Mouse (Mus musculus) retina, embryonic 14.5 days (tissue): ENCODE data around the gene Plekhd1.
A peak's percentile ranks its signal among the peaks of the same experiment; 100 is the strongest.

Experiments
- DNase-seq: peaks from one replicate; pipeline ENCODE4 v3.0.0-alpha.2; 2015; ENCODE audit warnings: low spot score

Plekhd1 gene

GRCm38 (mm10) chr12:80699144-80699531 lies 6.7 kb downstream of the Plekhd1 start:
- DNase-seq, result no peak

- DNase-seq, result no peak
Measured at GRCm38 (mm10) chr12:80701332-80701731, 8.9 kb downstream of the Plekhd1 start.

DNA sequence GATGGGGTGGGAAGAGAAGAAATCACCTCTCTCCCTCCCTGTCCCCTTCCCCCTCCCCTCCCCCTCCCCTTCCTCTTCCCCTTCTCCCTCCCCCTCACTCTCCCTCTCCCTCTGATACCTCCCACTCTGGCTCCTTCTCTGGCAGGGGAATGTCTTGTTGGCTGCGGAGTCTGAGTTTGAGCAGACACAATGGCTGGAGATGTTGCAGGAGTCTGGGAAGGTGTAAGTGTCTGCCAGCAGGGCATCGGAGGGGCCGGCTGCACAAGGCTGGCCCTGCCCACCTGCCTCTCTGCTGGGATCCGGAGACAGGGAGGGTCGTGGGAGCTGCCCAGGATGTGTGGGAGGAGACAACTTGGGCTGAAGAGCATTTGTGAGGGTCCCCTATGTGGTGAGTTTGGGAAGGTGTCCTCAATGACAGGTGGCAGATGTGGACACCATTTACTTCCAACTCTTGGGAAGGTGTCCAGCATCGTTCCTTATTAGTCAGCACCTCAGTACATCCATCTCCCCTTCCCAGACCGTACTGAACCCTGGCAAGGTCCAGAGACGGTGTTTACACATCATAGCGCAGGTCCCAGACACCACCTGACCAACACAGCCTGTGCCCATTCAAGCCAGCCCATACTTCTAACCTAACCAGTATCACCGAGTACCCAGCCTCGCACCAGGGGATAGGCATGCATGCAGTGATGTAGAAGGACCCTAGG lies 14.0 kb downstream of the Plekhd1 start:
- no peak for DNase-seq

DNA sequence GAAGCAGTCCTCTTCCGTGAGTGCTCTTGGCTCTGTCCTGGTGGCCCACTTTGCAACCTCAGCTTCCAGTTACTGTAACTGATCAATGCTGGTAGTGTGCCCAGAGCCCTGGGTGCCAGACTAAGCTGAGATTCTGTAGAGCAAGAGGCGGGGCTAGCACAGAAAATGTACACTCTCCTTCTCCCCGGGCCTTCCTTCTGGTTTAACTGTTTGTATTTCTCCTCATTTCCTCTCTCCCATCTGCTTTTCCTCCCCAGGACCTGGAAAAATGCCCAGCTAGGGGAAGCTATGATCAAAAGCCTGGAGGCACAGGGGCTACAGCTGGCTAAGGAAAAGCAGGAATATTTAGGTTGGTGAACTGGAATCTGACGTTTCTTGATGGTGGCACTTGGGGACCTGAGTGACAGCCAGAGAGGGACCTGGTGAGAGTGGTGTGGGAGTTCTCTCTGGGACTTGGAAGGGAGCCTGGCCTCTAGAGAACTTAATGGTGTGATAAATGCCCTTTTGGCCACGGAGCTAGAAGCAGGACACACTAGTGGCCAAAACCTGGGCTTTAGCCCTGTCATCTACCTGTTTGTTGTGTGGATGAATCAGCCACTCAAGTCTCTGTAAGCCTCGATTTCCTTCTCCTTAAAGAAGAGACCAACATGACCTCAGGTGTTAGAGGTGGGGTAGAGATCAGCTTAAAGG lies 14.7 kb downstream of the Plekhd1 start:
- no peak for DNase-seq

DNA sequence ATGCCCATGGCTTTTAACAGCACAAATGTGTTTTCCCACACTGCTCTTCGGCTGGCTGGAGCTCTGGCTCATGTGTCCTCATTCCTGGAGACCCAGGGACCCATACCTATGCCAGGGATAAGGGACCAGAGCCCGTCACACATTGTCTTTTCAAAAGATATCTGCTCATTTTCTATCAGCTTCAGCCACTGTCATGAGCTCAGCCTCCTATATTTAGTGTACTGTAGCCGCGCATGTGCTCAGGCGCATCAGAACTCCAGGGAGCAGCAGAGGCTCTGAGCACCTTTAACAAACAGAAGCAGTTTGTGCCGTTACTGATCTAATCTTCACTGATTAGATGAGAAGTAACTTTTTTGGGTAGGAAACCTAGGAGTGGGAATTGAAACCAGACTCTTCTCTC lies 23.5 kb downstream of the Plekhd1 start:
- DNase-seq, result no peak

DNA sequence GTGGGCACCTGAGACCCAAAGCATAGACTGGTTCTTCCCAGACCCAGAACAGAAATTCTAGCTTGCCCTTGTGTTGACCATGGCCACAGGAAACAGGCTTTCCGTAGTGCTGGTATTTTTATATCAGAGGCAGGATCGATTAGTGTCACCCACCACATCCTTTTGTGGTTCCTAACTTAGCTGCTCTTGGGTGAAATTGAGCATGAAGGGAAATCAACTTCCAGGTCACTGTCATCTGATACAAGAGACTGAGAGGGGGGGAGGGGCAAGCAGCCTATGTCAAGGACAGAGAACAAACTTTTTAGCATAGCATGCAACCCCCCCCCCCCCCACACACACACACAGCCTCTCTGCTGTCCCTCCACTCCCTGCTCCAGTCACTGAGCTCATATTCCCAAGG lies 26.8 kb downstream of the Plekhd1 start:
- DNase-seq, result peak; percentile 73

GRCm38 (mm10) chr12:80720507-80720906 lies 28.1 kb downstream of the Plekhd1 start:
- DNase-seq, result peak; percentile 41

DNA sequence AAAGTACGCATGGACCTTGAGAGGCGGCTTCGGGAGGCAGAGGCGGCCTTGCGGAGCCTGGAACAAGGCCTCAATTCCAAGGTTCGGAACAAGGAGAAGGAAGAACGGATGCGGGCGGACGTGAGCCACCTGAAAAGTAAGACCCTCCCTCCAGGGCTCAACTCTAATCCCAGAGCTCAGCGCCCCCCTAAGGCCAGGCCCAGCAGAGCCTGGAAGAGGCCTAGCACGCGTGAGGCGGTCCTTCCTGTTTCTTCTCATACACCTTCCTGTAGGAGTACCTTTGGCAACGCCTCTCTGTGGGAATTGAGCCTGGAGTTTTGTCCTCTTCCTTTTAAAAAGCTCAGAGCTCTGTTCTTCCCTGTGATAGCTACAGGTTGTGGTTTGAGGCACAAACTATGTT lies 29.1 kb downstream of the Plekhd1 start:
- no peak for DNase-seq

DNA sequence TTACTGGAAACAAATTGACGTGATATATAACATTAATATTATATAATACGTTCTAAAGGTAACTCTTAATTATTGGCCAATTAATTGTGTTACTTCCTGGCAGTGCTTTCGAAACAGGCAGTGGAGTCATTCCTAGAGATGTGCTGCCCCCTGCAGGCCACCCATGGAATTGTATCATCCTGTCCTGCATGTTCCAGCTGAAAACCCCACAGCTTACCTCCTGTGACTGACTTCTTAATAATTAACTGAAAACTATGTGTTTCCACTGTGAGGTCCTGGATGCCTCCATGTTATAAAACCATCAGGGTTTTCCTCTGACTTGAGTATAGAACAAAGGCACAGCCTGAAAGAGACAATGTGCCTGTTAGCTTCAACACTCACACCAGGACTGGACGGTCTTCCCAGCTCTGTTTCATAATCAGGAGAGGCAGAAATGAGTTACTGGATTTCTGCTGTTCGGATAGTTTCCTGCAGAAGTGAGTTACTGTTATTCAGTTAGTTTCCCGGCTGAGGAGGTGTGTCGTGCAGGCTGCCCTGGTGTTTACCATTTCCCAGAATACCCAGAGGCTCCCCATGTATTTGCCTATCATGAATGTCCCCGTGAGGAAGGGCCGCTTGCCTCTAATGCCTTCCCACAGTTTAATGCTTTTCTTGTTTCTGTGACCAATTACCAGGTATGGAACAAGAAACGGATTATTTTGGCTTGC lies 32.6 kb downstream of the Plekhd1 start:
- DNase-seq, result peak; percentile 91

- DNase-seq, result no peak
Measured at GRCm38 (mm10) chr12:80728207-80728606, 35.8 kb downstream of the Plekhd1 start.

DNA sequence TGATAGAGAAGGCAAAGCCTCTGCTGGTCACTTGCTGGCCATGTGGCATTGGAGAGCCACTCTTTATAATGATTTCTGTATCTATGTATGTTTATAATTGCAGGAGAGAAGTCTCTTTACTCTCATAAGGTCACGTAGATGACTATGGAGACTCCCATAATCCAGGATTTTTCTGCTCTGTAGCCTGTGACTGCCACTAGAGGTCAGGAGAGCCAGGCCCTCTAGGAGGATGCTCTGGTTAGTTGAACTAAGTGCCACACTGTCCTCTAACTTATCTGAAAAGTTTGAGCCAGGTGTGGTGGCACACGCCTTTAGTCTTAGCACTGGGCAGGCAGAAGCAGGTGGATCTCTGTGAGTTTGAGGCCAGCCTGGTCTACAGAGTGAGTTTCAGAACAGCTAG lies 36.4 kb downstream of the Plekhd1 start:
- peak; percentile 63 for DNase-seq

- DNase-seq, result no peak
Measured at GRCm38 (mm10) chr12:80729758-80730530, 37.6 kb downstream of the Plekhd1 start.

DNA sequence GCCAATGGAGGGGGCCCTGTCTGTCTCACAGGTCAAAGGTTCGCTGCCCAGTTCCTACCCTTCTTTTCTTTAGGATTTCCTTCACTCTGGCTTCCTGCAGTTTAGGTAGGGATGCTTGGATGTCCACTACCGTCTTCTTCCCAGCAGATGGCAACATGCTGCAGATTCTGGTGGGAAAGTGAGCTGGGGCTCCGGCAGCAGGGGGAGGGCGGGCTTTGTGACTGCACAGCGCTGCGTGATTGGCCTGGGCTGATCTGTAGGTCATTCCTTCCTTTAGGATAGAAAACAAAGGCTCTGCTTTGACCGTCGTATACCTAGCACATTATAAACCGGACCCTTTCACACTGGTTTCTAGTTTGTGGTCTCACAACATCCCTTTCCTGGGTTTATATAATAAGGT lies 38.2 kb downstream of the Plekhd1 start:
- DNase-seq, result peak; percentile 87

DNA sequence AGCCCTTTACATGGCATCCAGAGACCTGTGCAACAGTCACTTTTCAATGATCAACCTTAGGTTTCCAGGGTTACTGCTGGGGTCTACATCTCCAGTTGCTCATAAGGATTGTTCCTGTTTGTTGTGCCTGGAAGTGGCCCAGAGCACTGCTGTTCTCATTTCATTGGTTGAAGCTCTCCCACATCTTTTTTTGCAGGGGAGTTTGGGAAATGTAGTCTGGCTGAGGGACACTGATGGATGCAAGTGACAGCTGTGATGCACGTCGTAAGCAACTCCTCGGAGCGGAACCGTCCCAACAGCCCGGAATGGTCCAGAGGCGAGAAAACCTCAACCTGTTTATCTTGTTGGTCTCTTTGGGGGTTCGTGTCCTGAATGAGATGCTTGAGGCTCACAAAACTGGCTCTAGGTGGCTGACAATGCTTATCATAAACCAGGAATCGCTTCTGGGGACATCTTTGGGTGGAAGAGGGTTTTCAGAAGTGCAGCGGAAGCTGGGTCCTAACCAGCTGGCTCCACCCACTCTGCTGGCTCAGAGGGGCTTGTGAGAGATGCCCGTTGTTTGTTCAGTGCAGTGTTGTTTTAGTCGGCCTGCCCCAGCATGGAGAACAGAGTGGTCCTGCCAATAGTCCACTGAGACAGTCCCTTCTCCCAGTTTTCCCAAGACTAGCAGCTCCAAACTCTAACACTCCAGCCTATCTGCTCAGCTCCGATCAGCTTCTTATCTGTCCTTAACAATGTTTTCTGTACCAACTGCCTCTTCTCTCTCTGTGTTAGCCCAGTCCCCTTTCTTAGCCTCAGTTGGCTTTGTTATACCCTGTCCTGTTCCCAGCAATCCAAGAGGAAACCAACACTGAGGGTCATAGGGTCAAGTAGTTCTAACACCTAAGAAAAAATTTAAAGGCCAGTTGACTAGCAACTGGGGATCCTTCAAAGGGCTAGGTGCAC lies 42.4 kb downstream of the Plekhd1 start:
- no peak for DNase-seq

DNA sequence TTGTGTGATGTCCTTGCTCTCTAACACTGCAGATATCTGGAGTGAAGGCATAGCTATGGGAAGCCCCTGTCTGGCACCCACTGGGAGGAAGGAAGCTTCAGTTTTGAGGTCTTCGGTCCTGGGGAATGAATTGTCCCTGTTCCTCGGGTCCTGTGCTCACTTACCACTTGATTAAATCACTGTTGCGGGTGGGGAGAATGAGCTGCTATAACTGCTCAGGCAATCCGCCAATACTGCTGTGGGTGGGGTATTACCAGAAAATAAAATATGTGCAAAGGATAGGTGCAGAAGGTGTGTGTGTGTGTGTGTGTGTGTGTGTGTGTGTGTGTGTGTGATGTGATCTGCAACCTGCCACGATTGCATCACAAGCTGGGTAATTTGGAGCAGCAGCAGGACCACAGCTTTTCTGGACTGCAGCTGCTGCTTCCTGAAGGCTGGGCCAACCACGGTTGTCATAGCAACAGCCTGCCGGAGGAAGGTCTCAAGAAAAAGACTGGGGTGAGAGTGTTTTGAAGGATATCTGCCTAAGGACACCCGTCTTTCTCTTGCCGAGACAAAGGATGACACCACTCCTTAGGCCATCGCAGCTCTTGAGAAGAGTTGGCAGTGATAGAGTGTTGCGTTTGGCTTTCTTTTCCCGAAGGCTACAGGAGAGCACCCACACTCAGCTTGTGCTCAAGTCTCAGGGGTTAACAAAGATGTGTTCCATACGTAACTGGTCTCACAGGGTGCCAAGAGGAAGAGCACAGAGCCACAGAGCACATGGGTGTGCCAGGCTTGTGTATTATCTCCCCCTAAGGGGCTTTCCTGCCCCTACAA lies 44.3 kb downstream of the Plekhd1 start:
- peak; percentile 79 for DNase-seq

GRCm38 (mm10) chr12:80737283-80737600 lies 44.9 kb downstream of the Plekhd1 start:
- DNase-seq, result no peak

DNA sequence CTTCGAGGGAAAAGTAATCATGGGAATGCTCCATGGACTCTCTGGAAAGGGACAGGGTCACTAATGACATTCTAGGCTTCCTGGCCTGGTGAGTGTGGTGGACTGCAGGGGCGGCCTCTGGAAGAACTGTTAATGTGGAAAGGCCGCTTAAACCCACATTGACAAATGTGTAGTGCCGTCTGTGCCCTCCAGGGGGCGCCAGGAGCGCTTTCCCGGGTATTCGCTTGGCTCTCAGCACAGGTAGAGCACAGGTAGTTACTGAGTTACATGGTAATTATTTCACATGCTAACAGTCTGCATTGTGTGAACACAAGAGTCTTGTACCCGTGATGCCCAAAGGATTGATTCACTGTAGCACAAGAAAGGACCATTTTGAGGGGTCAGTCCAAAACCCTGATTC lies 47.1 kb downstream of the Plekhd1 start:
- no peak for DNase-seq

GRCm38 (mm10) chr12:80744614-80745013 lies 52.2 kb downstream of the Plekhd1 start:
- DNase-seq, result peak; percentile 60

DNA sequence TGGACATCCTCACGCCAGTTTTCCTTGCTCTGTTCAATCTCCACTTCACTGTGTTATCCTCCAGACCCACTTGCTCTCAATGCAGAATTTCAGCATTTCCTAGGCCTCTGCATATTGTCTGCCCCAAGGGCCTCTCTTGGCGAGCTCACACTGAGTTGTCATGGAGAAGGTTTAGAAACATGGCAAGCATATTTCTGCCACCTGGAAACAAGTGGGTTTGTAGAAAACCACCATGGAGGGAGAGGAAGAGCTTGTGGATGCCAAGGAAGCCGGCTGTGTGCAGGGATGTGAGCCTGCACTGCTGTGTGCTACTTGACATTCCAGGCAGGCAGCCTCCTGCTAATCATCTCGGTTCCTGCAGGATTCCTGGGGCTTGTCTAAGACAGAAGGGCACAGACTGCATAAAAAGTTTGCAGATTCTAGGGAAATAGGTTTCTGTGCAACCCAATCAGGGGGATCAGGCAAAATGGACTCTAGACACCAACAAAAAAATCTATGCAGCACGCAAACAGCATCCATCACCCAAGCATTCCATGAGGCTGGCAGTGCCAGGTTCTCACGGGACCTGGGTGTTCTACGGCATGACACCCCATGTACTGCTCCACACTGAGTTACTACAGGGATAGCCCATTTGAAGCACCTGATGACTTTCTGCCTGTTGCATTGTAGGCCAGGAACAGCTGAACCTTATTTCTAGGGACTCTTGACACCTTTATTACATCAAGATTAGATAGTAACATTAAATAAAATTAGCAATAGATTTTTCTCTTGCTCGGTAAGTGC lies 53.8 kb downstream of the Plekhd1 start:
- no peak for DNase-seq

DNA sequence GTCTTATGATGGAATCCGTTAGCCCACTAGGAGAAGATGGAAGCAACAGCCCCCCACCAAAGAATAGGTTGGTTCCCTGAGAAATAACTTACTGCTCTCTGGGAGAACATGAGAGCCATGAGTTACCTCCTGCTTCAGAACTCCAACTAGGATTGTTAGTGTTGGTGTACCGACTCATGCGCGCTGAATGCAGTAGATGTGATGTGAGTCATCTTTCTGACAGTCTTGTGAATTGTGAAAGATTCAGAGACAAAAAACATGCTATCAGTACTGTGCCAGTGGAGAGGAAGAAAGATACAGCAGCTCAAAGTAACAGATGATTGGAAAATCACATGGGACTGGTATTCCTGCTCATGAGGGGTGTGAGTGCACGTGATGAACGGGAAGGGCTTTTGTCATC lies 59.2 kb downstream of the Plekhd1 start:
- no peak for DNase-seq
